Mouse (Mus musculus): ENCODE measurements around the gene Gm26938. TPM values are rescaled to one million over a fixed set of nuclear protein-coding genes. Genes with fewer than 3 reads are reported as not detected.

Gene Gm26938
- polyA plus RNA-seq (2015; fragmentation: Nextera tagmentation; extraction: Ambion mirVana) = not detected in 2 replicates

GRCm38 (mm10) chr5:139826357-139827055 lies at the start of gene Gm26938, which contains the start of gene Psmg3:
Gene Gm26938 (minus strand): TSS chr5:139826407.
Gene Psmg3 (minus strand): TSS chr5:139826885.

DNA sequence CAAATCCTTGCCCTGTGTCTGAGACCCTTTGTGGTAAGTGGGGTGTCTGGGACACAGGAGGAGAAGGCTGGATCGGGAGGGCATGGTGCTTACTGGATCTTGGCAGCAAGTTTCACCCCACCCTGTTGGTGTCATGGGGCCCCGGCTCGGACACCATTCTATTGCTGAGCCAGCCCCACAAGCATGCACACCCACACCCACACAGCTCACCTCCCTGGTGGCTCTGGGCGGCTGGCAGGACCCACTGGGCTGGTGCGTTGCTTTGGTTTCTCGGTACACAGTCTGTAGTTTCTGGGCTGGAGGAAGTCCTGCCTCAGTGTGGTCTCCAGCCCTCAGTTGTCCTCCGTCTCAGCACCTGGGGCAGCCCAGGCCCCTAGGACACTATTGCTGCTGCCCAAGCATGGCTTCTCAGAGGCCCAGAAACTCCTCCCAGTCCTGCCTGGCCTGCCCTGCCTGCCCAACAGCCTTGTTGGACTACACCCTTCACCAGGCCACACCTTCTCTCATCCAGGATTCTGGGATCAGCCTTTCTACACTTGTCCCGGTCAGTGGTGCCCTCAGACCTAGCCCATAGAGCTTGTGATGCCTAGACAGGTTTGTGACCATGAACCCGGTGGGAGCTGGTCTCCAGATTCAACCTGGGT lies 6.5 kb downstream of the Gm26938 start, which contains the start of gene Tmem184a:
Gene Tmem184a, minus strand, starts transcription at position 380 of the 644 bp plus-strand sequence.

GRCm38 (mm10) chr5:139791227-139792158 lies 34.7 kb downstream of the Gm26938 start, which contains the start of gene Mafk:
Gene Mafk (plus strand): TSS chr5:139791513.

GRCm38 (mm10) chr5:139775216-139775926 lies 50.8 kb downstream of the Gm26938 start, which contains the start of gene Ints1:
Gene Ints1 (minus strand): TSS chr5:139775674.

Small RNA genes lying within 50 kb of the gene (microRNA-seq; reads per million reads assigned to microRNA genes)
- gene Mir7037 = not detected

Other genes starting within 250 kb of the Gm26938 start
- 5.1 and 6.8 TPM in 2 replicates for gene Micall2, start 90.1 kb downstream of the Gm26938 start, polyA plus RNA-seq (2015; fragmentation: Nextera tagmentation; extraction: Ambion mirVana)
- gene Ints1, start 50.7 kb downstream of the Gm26938 start, polyA plus RNA-seq (2015; fragmentation: Nextera tagmentation; extraction: Ambion mirVana) = 9.9 and 10.1 TPM in 2 replicates
- 56.8 and 71.8 TPM in 2 replicates for gene Mafk, start 34.9 kb downstream of the Gm26938 start, polyA plus RNA-seq (2015; fragmentation: Nextera tagmentation; extraction: Ambion mirVana)
- 61.7 and 63.4 TPM in 2 replicates for gene Tmem184a, start 6.5 kb downstream of the Gm26938 start, polyA plus RNA-seq (2015; fragmentation: Nextera tagmentation; extraction: Ambion mirVana)
- 35.5 and 40.7 TPM in 2 replicates for gene Psmg3, start 478 bp upstream of the Gm26938 start, polyA plus RNA-seq (2015; fragmentation: Nextera tagmentation; extraction: Ambion mirVana)
- 0.37 and 0.73 TPM in 2 replicates for gene Elfn1, start 81.5 kb upstream of the Gm26938 start, polyA plus RNA-seq (2015; fragmentation: Nextera tagmentation; extraction: Ambion mirVana)